Comparison of ENCODE assay signal across 24 mouse cellular contexts in the genomic region with DNA sequence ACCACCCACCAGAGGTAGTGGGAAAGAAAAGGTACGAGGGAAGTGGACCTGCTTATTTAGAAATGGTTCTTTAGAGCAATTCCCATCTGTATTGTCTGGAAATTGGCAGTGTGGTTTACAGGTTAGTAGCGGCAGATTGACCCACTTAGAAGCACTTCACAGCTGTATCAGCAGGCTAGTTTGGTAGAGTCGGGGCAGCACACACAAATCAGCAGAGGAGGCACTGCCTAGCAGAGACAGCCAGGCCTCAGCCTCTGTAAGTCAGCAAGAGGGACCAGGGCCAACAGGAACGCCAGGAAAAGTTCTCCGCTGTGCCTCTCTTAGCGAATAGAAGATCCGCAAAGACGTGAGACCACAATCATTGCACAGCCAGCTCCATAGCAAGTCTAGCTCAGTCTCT. TPM values are rescaled to one million over a fixed set of nuclear protein-coding genes. Genes with fewer than 3 reads are reported as not detected.
DNase-seq lines count a peak whose midpoint lies in the region; ATAC-seq lines count a peak whose summit lies in the region.
"Had no signal": no experiment of that assay in that cellular context is flagged by ENCODE, and none has a peak within 500 bp of the region (broad histone marks: within the 10 kb centered on the region; RNA-seq: fewer than 3 reads in every experiment).

No protein-coding gene starts in this region.

- no peaks in the 10 kb centered on the region for H3K9me3 ChIP-seq in heart, embryonic 14.5 days (ENCODE audit: control insufficient read depth, low read length)
- H3K9me3 ChIP-seq in heart, embryonic 15.5 days (replicated peaks), result no peaks in the 10 kb centered on the region
- no peaks in the 10 kb centered on the region for H3K9me3 ChIP-seq in forebrain, embryonic 10.5 days
- H3K9me3 ChIP-seq: embryonic facial prominence, embryonic 13.5 days; kidney, embryonic 15.5 days; lung, embryonic 15.5 days; midbrain, embryonic 12.5 days; neural tube, embryonic 12.5 days had no signal

- intact Hi-C loops in heart, postnatal 14 days (cut with DNase I), result no loop called here

- peaks cover 36 to 58% of the 10 kb centered on the region in 2 experiments for H3K4me1 ChIP-seq in heart, embryonic 14.5 days (ENCODE audit: control insufficient read depth in 2 of 2, insufficient read depth in 2 of 2, low read length in 2 of 2)
- H3K4me1 ChIP-seq in heart, embryonic 15.5 days (replicated peaks), result peaks cover 57% of the 10 kb centered on the region
- H3K4me1 ChIP-seq in forebrain, embryonic 10.5 days, result peaks cover 22% of the 10 kb centered on the region

- DNase-seq in heart, adult 11 months, result peak; percentile 89
- no peak for DNase-seq in heart, adult 9 months (ENCODE audit: low spot score in 2 of 2)
- DNase-seq in heart, postnatal 14 days, result no peak
- peak; percentile 17 for DNase-seq in heart, postnatal 4 days
- DNase-seq in forebrain, embryonic 10.5 days (ENCODE audit: extremely low spot score, low spot score), result no peak
- DNase-seq in layer of hippocampus, postnatal 14 days (ENCODE audit: low spot score in 2 of 2), result no peak
- DNase-seq: adrenal gland, postnatal 14 days; cerebellum, adult 11-12 months; cerebellum, postnatal 10 days; kidney, adult 18-20 months; kidney, postnatal 25 days; left cerebral cortex, postnatal 4 days; thymus, adult 2 months had no signal

- peaks cover 3% of the 10 kb centered on the region for H3K36me3 ChIP-seq in heart, embryonic 14.5 days (ENCODE audit: control insufficient read depth, insufficient read depth, low read length)
- no peaks in the 10 kb centered on the region for H3K36me3 ChIP-seq in heart, embryonic 15.5 days
- H3K36me3 ChIP-seq in forebrain, embryonic 10.5 days (replicated peaks), result no peaks in the 10 kb centered on the region
- H3K36me3 ChIP-seq: kidney, embryonic 15.5 days; lung, embryonic 15.5 days; midbrain, embryonic 12.5 days; neural tube, embryonic 12.5 days had no signal

- no peak overlapping the region for H3K4me3 ChIP-seq in heart, embryonic 14.5 days (ENCODE audit: control insufficient read depth in 1 of 2, insufficient read depth in 1 of 2, low read depth in 1 of 2, low read length in 2 of 2)
- no peak overlapping the region for H3K4me3 ChIP-seq in heart, embryonic 15.5 days
- no peak overlapping the region for H3K4me3 ChIP-seq in forebrain, embryonic 10.5 days
- H3K4me3 ChIP-seq: embryonic facial prominence, embryonic 13.5 days; kidney, embryonic 15.5 days; lung, embryonic 15.5 days; midbrain, embryonic 12.5 days; myocyte; neural tube, embryonic 12.5 days had no signal

- H3K27ac ChIP-seq in heart, embryonic 14.5 days (replicated peaks in 1 of 2; ENCODE audit: control insufficient read depth in 1 of 2, insufficient read depth in 1 of 2, low read depth in 2 of 2, low read length in 2 of 2), result no peak overlapping the region; a peak in 1 of 4 replicates
- H3K27ac ChIP-seq in heart, embryonic 15.5 days, result peak overlapping the region; percentile 34; the same call in 1 of the 2 replicates
- no peak overlapping the region for H3K27ac ChIP-seq in forebrain, embryonic 10.5 days
- H3K27ac ChIP-seq: embryonic facial prominence, embryonic 13.5 days; kidney, embryonic 15.5 days; lung, embryonic 15.5 days; midbrain, embryonic 12.5 days; neural tube, embryonic 12.5 days had no signal

- WGBS in heart, embryonic 14.5 days, result 43% methylated on average over 8 of the region's 8 CpGs
- 47% methylated on average over 8 of the region's 8 CpGs for WGBS in heart, embryonic 15.5 days
- 87% methylated on average over 8 of the region's 8 CpGs for WGBS in forebrain, embryonic 10.5 days

- no peaks in the 10 kb centered on the region for H3K27me3 ChIP-seq in heart, embryonic 14.5 days (ENCODE audit: control insufficient read depth, insufficient read depth, low read length)
- H3K27me3 ChIP-seq in heart, embryonic 15.5 days, result no peaks in the 10 kb centered on the region
- no peaks in the 10 kb centered on the region for H3K27me3 ChIP-seq in forebrain, embryonic 10.5 days (ENCODE audit: poor library complexity, severe bottlenecking)
- H3K27me3 ChIP-seq: embryonic facial prominence, embryonic 13.5 days; kidney, embryonic 15.5 days; lung, embryonic 15.5 days; midbrain, embryonic 12.5 days; neural tube, embryonic 12.5 days; Patski had no signal

- H3K9ac ChIP-seq in heart, embryonic 14.5 days (ENCODE audit: low read length), result peak overlapping the region; percentile 8; the same call in 1 of the 2 replicates
- H3K9ac ChIP-seq in heart, embryonic 15.5 days, result no peak overlapping the region
- H3K9ac ChIP-seq: embryonic facial prominence, embryonic 13.5 days; kidney, embryonic 15.5 days; lung, embryonic 15.5 days; midbrain, embryonic 12.5 days; neural tube, embryonic 12.5 days had no signal

- ATAC-seq in heart, embryonic 14.5 days (ENCODE audit: insufficient number of reproducible peaks, insufficient read depth, low FRiP score, low read depth), result no peak
- ATAC-seq in heart, embryonic 15.5 days (replicated peaks; ENCODE audit: insufficient number of reproducible peaks, insufficient read depth, low FRiP score, low read depth), result no peak
- ATAC-seq: forebrain, embryonic 16.5 days; hindbrain, embryonic 16.5 days; Patski had no signal

- H3K4me2 ChIP-seq in heart, embryonic 14.5 days (ENCODE audit: low read length), result peak overlapping the region; percentile 5; the same call in 1 of the 2 replicates
- no peak overlapping the region for H3K4me2 ChIP-seq in heart, embryonic 15.5 days
- H3K4me2 ChIP-seq: embryonic facial prominence, embryonic 13.5 days; kidney, embryonic 15.5 days; lung, embryonic 15.5 days; midbrain, embryonic 12.5 days; neural tube, embryonic 12.5 days had no signal

RNA-seq across cellular contexts. Expression of a gene that starts 56.7 kb away (rescaled TPM):
- polyA plus RNA-seq in heart, embryonic 14.5 days (2014; fragmentation: Nextera tagmentation; extraction: Ambion mirVana), result 89.9 and 93.9 TPM in 2 replicates
- total RNA-seq in heart, postnatal 14 days (2021), result 100 to 1,000 TPM; 201 to 215 TPM
- polyA plus RNA-seq in heart, embryonic 15.5 days (2015; fragmentation: Nextera tagmentation; extraction: Ambion mirVana), result 53.4 and 58.4 TPM in 2 replicates
- total RNA-seq in heart, postnatal 4 days (2021), result 100 to 1,000 TPM; 183 to 186 TPM
- polyA plus RNA-seq in forebrain, embryonic 10.5 days (2016; fragmentation: Nextera tagmentation; extraction: Ambion mirVana), result 10.5 and 14.3 TPM in 2 replicates
- 10 to 100 TPM; 41.1 to 41.2 TPM for total RNA-seq in layer of hippocampus, postnatal 14 days (2021)

Comparison
In these comparisons a context has a peak if more than half of its experiments do, and no peak if none do; other contexts are left out.
1. DNase-seq: peak in heart, adult 11 months (single experiment) and heart, postnatal 4 days (single experiment); none in heart, adult 9 months (0 of 2), heart, postnatal 14 days (0 of 2), forebrain, embryonic 10.5 days (single experiment) and layer of hippocampus, postnatal 14 days (0 of 2).
2. RNA of a gene that starts 56.7 kb away (total RNA-seq): 201 to 215 TPM in heart, postnatal 14 days and 183 to 186 TPM in heart, postnatal 4 days; 41.1 to 41.2 TPM in layer of hippocampus, postnatal 14 days; every median in the first group is over 4 times any median in the second.